Mouse (Mus musculus) liver, embryonic 14.5 days (tissue): Measurements from ENCODE around the gene Oscar. TPM values are rescaled to one million over a fixed set of nuclear protein-coding genes. Genes with fewer than 3 reads are reported as not detected.
A peak's percentile ranks its signal among the peaks of the same experiment; 100 is the strongest.

Experiments used
- ATAC-seq: fragments of 200-750 bp; cut with Nextera tagmentation; 2 replicates; pipeline ENCODE4 v1.8.0; 2017; ENCODE audit warnings: moderate number of reproducible peaks, mild to moderate bottlenecking, moderate library complexity; ENCODE audit not compliant: insufficient read depth
- DNase-seq, 3 experiments: peaks; one replicate each; pipeline ENCODE4 v3.0.0-alpha.2; 2012 to 2013; ENCODE audit warnings: low read depth in 3 of 3, low spot score in 3 of 3
- H3K27ac ChIP-seq: fragments of 300-500 bp; sonication (generic); 2 replicates; pipeline ENCODE4 v1.5.1; 2014; ENCODE audit warnings: moderate library complexity, mild to moderate bottlenecking, control low read depth, inconsistent platforms
- H3K27me3 ChIP-seq: fragments of 300-500 bp; sonication (generic); 2 replicates; pipeline ENCODE4 v1.6.1; 2014; ENCODE audit warnings: mild to moderate bottlenecking, low read length, moderate library complexity; ENCODE audit not compliant: control insufficient read depth, insufficient read depth
- H3K36me3 ChIP-seq: fragments of 300-500 bp; sonication (generic); replicated peaks from 2 replicates; pipeline ENCODE4 v1.6.1; 2014; ENCODE audit warnings: low read depth; ENCODE audit not compliant: control insufficient read depth, insufficient read depth
- H3K4me1 ChIP-seq, 2 experiments: fragments of 200-500 bp in 1 of 2; fragments of 300-500 bp in 1 of 2; sonication (generic) in 1 of 2; replicated peaks; 2 replicates each; pipeline ENCODE4 v1.6.1; 2012 to 2014; ENCODE audit warnings: antibody characterized with exemption in 1 of 2, inconsistent platforms in 1 of 2, low read length in 1 of 2; ENCODE audit not compliant: control insufficient read depth in 2 of 2, insufficient read depth in 2 of 2
- H3K4me2 ChIP-seq: fragments of 300-500 bp; sonication (generic); 2 replicates; pipeline ENCODE4 v1.6.1; 2014; ENCODE audit warnings: low read depth, mild to moderate bottlenecking, control low read depth, moderate library complexity
- H3K4me3 ChIP-seq, 2 experiments: fragments of 200-500 bp in 1 of 2; fragments of 300-500 bp in 1 of 2; sonication (generic) in 1 of 2; 2 replicates each; pipeline ENCODE4 v1.5.1; 2012 to 2014; ENCODE audit warnings: low read depth in 2 of 2, low read length in 2 of 2, mild to moderate bottlenecking in 2 of 2, control low read depth in 1 of 2, inconsistent platforms in 1 of 2, moderate library complexity in 1 of 2; ENCODE audit not compliant: insufficient read depth in 1 of 2
- H3K9ac ChIP-seq: fragments of 300-500 bp; sonication (generic); replicated peaks from 2 replicates; pipeline ENCODE4 v1.6.1; 2014; ENCODE audit warnings: mild to moderate bottlenecking, control low read depth, moderate library complexity
- H3K9me3 ChIP-seq: fragments of 300-500 bp; sonication (generic); 2 replicates; pipeline ENCODE4 v1.6.1; 2016; ENCODE audit warnings: low read length, mixed read lengths; ENCODE audit not compliant: control insufficient read depth
- CTCF ChIP-seq: IDR thresholded peaks from 2 replicates; pipeline ENCODE4 v1.5.1; 2016; ENCODE audit warnings: antibody characterized with exemption, low read depth, control low read depth
- EP300 ChIP-seq: IDR thresholded peaks from 2 replicates; pipeline ENCODE4 v1.6.1; 2016; ENCODE audit warnings: antibody characterized with exemption, low read depth
- WGBS: fragments of 180-500 bp; shearing (Covaris S2); extraction: QIAGEN DNeasy Blood & Tissue Kit; methylation state at CpG from one replicate; pipeline ENCODE4 v1.1.7; 2014; ENCODE audit not compliant: insufficient replicate concordance; 5-methylcytosine and 5-hydroxymethylcytosine counted together
- polyA plus RNA-seq, 2 experiments: library from polyadenylated mRNA; depleted of rRNA in 1 of 2; stranded (reverse) in 1 of 2; unstranded in 1 of 2; fragments of >200 nt; fragmentation: Nextera tagmentation in 1 of 2; extraction: Ambion mirVana in 1 of 2; gene quantifications; 2 replicates each; pipeline versions ENCODE4 v1.2.1 to v1.2.3; 2012 to 2014

The Oscar gene
- polyA plus RNA-seq, 2 experiments: 0.03 TPM; not detected in 1

DNA sequence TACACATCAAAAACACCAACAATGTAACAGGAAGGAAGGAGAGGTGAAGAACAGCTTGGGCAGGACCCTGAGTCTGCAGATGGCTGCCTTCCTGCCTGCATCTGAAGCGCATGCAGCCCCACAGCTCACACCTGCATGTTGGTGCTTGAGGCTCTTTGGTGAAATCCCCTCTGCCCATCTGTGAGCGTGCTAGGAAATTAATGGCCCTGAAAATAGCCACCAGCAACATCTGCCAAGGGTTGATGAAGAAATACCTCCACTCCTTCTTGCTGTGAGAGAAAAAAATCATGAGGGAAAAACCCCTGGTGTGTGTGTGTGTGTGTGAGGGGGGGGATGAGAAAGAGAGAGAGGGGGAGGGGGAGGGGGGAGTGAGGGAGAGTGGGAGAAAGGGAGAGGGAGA, 35.9 kb downstream of the Oscar start:
- DNase-seq: no peak
- no peak overlapping the region for H3K4me3 ChIP-seq
- no peaks in the 10 kb centered on the region for H3K4me1 ChIP-seq
- H3K27ac ChIP-seq: no peak overlapping the region
- 53% methylated on average over 2 of the region's 2 CpGs for WGBS
- H3K9ac ChIP-seq: no peak overlapping the region
- TF ChIP-seq CTCF (no peak), EP300 (no peak)
- H3K27me3 ChIP-seq: no peaks in the 10 kb centered on the region
- H3K4me2 ChIP-seq: no peak overlapping the region
- no peak for ATAC-seq
- H3K9me3 ChIP-seq: no peaks in the 10 kb centered on the region
- no peaks in the 10 kb centered on the region for H3K36me3 ChIP-seq

GRCm38 (mm10) chr7:3578952-3579546, 36.9 kb downstream of the Oscar start:
- H3K27ac ChIP-seq: no peak overlapping the region

DNA sequence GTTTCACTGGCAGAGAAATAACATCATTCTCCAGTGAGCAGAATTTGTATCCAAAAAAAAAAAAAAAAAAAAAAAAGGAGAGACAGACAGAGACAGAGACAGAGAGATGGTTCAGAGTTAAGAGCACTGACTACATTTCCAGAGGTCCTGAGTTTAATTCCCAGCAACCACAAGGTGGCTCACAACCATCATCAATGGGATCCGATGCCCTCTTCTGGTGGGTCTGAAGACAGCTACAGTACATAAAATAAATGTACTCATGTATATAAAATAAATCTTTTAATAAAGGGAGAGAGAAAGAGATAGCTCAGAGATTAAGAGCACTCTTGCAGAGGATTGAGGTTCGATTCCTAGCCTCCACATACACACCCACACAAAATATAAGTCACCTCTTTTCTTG, 37.8 kb downstream of the Oscar start:
- DNase-seq (no peak), ATAC-seq (no peak)
- H3K27me3 ChIP-seq: no peaks in the 10 kb centered on the region
- H3K27ac ChIP-seq: no peak overlapping the region
- WGBS: 50% methylated on average over 2 of the region's 2 CpGs
- TF ChIP-seq CTCF: peak; percentile 13; the same call in 1 of the 2 replicates
- TF ChIP-seq EP300: no peak
- no peaks in the 10 kb centered on the region for H3K4me1 ChIP-seq
- no peaks in the 10 kb centered on the region for H3K9me3 ChIP-seq
- no peak overlapping the region for H3K9ac ChIP-seq
- no peak overlapping the region for H3K4me3 ChIP-seq
- H3K36me3 ChIP-seq: no peaks in the 10 kb centered on the region
- no peak overlapping the region for H3K4me2 ChIP-seq

More at GRCm38 (mm10) chr7:3578952-3579546, 36.9 kb downstream of the Oscar start:
- DNase-seq (no peak), ATAC-seq (no peak)
- Histone ChIP-seq H3K9ac (no peak overlapping the region), H3K36me3 (no peaks in the 10 kb centered on the region), H3K4me1 (no peaks in the 10 kb centered on the region), H3K4me3 (no peak overlapping the region), H3K9me3 (no peaks in the 10 kb centered on the region), H3K4me2 (no peak overlapping the region), H3K27me3 (no peaks in the 10 kb centered on the region)
- TF ChIP-seq EP300: no peak
- WGBS: 51% methylated on average over 6 of the region's 6 CpGs

DNA sequence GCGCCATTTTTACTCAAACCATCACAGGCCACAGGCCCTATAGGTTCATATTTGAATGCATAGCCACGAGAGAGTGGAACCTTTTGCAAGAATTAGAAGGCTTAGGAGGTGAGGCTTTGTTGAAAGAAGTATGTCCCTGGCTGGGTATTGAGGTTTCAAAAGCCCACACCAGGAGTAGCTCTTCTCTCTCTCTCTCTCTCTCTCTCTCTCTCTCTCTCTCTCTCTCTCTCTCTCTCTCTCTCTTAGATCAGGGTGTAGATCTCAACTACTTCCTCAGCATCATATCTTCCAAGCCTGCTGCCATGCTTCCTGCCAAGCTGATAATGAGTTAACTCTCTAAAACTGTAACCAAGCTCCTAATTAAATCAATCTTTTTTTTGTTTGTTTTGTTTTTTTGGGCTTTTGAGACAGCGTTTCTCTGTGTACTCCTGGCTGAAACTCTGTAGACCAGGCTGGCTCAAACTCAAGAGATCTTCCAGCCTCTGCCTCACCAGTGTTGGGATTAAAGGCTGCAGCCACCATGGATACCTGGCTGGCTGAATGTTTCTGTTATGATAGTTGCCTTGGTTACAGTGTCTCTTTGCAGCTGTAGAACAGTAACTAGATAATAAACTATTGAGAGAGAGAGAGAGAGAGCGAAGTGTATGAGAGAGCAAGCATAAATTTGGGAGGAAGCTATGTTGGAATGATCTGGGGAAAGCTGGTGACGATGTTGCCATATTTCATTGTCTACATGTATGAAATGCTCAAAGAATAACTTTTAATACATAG, 39.4 kb downstream of the Oscar start:
- TF ChIP-seq CTCF (no peak), EP300 (no peak)
- ATAC-seq (no peak), DNase-seq (no peak)
- Histone ChIP-seq H3K4me1 (no peaks in the 10 kb centered on the region), H3K9ac (no peak overlapping the region), H3K9me3 (no peaks in the 10 kb centered on the region), H3K27me3 (no peaks in the 10 kb centered on the region), H3K27ac (no peak overlapping the region), H3K4me2 (no peak overlapping the region), H3K4me3 (no peak overlapping the region), H3K36me3 (no peaks in the 10 kb centered on the region)
- 51% methylated on average over 5 of the region's 5 CpGs for WGBS

DNA sequence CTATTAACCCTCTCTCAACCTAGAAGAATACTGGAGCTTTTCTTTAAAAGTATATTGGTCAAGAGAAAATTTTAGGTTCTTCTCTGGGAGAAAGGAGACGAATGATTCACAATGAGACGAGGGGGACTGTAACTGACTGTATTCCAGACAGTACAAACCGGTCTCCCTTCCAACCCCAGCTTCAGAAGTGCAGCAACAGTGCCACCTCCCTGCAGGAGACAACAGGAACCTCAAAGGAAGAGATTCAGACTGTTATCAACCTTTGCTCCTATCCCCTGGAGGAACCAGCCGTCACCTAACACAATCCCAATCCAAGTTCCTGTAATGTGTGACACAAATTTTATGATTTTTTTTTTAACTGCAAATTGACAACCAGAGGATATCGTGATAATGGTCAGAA, 41.7 kb downstream of the Oscar start:
- ATAC-seq (no peak), DNase-seq (no peak)
- no peak overlapping the region for H3K27ac ChIP-seq
- WGBS: 27% methylated on average over 5 of the region's 5 CpGs
- H3K4me2 ChIP-seq: no peak overlapping the region
- H3K4me3 ChIP-seq: no peak overlapping the region
- H3K36me3 ChIP-seq: no peaks in the 10 kb centered on the region
- no peaks in the 10 kb centered on the region for H3K4me1 ChIP-seq
- no peaks in the 10 kb centered on the region for H3K27me3 ChIP-seq
- TF ChIP-seq EP300 (no peak), CTCF (0 out of 2 replicates have a peak, but pooled peaks have one; percentile 4)
- no peak overlapping the region for H3K9ac ChIP-seq
- H3K9me3 ChIP-seq: no peaks in the 10 kb centered on the region
